Mouse (Mus musculus) ovary, postnatal 14 days (tissue): Measurements from ENCODE around the gene Gm40460.
"Not testable (repeated sequence)": the region's sequence is repeated elsewhere in the genome, so short reads cannot be mapped to it uniquely, and the experiment has no call there.

Experiments used
- DNase-seq: peaks from one replicate; pipeline ENCODE4 v3.0.0; 2022; ENCODE audit warnings: low spot score

Gene Gm40460

GRCm38 (mm10) chr7:142240978-142241377, at the start of gene Gm40460:
TSS of gene Gm40460 (minus strand) at chr7:142241078.
- DNase-seq = no peak

GRCm38 (mm10) chr7:142285910-142286612, 45.2 kb upstream of the Gm40460 start:
- DNase-seq = not testable (repeated sequence)

- peak; percentile 28 for DNase-seq
Measured at GRCm38 (mm10) chr7:142285130-142285835, 44.4 kb upstream of the Gm40460 start.

- DNase-seq = peak; percentile 90
Measured at GRCm38 (mm10) chr7:142284615-142285080, 43.8 kb upstream of the Gm40460 start.

GRCm38 (mm10) chr7:142284023-142284591, 43.2 kb upstream of the Gm40460 start:
- DNase-seq = peak; percentile 49

- DNase-seq = not testable (repeated sequence)
Measured at GRCm38 (mm10) chr7:142282847-142283246, 42.0 kb upstream of the Gm40460 start.

GRCm38 (mm10) chr7:142279291-142279690, 38.4 kb upstream of the Gm40460 start:
- DNase-seq = not testable (repeated sequence)

- peak; percentile 55 for DNase-seq
Measured at GRCm38 (mm10) chr7:142278183-142278582, 37.3 kb upstream of the Gm40460 start.

GRCm38 (mm10) chr7:142274263-142274662, 33.4 kb upstream of the Gm40460 start, which contains the start of gene Gm4559:
TSS of gene Gm4559 (minus strand) at chr7:142274363.
- DNase-seq = not testable (repeated sequence)

- DNase-seq = not testable (repeated sequence)
Measured at GRCm38 (mm10) chr7:142258254-142258653, 17.4 kb upstream of the Gm40460 start, which contains the start of gene Gm2431. TSS of gene Gm2431 (minus strand) at chr7:142258354.

- DNase-seq = peak; percentile 7
Measured at GRCm38 (mm10) chr7:142255517-142255916, 14.6 kb upstream of the Gm40460 start.

- peak; percentile 15 for DNase-seq
Measured at GRCm38 (mm10) chr7:142249824-142250223, 8.9 kb upstream of the Gm40460 start.

- DNase-seq = no peak
Measured at GRCm38 (mm10) chr7:142231540-142231939, 9.3 kb downstream of the Gm40460 start.

- DNase-seq = not testable (repeated sequence)
Measured at GRCm38 (mm10) chr7:142229871-142230270, 11.0 kb downstream of the Gm40460 start, which contains the start of gene Krtap5-5. TSS of gene Krtap5-5 (minus strand) at chr7:142229971.

GRCm38 (mm10) chr7:142224518-142224917, 16.4 kb downstream of the Gm40460 start:
- no peak for DNase-seq

GRCm38 (mm10) chr7:142212136-142212535, 28.7 kb downstream of the Gm40460 start:
- not testable (repeated sequence) for DNase-seq

- DNase-seq = no peak
Measured at GRCm38 (mm10) chr7:142211559-142211958, 29.3 kb downstream of the Gm40460 start, which contains the start of gene Gm7579. TSS of gene Gm7579 (plus strand) at chr7:142211859.

- DNase-seq = not testable (repeated sequence)
Measured at GRCm38 (mm10) chr7:142206891-142207290, 34.0 kb downstream of the Gm40460 start.

GRCm38 (mm10) chr7:142205488-142205887, 35.4 kb downstream of the Gm40460 start:
- no peak for DNase-seq

GRCm38 (mm10) chr7:142201064-142201463, 39.8 kb downstream of the Gm40460 start, which contains the start of gene Krtap5-3:
TSS of gene Krtap5-3 (plus strand) at chr7:142201364.
- DNase-seq = no peak

- no peak for DNase-seq
Measured at GRCm38 (mm10) chr7:142198748-142199147, 42.1 kb downstream of the Gm40460 start.
